Mouse (Mus musculus): ENCODE measurements around the gene Ncor2.
A peak's percentile ranks its signal among the peaks of the same experiment; 100 is the strongest.

The Ncor2 gene

GRCm38 (mm10) chr5:125148686-125149085, 30.3 kb downstream of the Ncor2 start:
- DNase-seq (ENCODE audit: low read depth, low spot score) = no peak

- DNase-seq (ENCODE audit: low read depth, low spot score) = peak; percentile 81
These were observed 30.8 kb downstream of the Ncor2 start for GRCm38 (mm10) chr5:125148173-125148572.

GRCm38 (mm10) chr5:125147124-125147523, 31.9 kb downstream of the Ncor2 start:
- no peak for DNase-seq (ENCODE audit: low read depth, low spot score)

GRCm38 (mm10) chr5:125143114-125143872, 35.7 kb downstream of the Ncor2 start:
- no peak for DNase-seq (ENCODE audit: low read depth, low spot score)

- DNase-seq (ENCODE audit: low read depth, low spot score) = no peak
These were observed 37.1 kb downstream of the Ncor2 start for GRCm38 (mm10) chr5:125141916-125142315.

- DNase-seq (ENCODE audit: low read depth, low spot score) = peak; percentile 92
These were observed 37.5 kb downstream of the Ncor2 start for GRCm38 (mm10) chr5:125141525-125141880.

GRCm38 (mm10) chr5:125140832-125141524, 38.0 kb downstream of the Ncor2 start:
- peak; percentile 100 for DNase-seq (ENCODE audit: low read depth, low spot score)

- peak; percentile 94 for DNase-seq (ENCODE audit: low read depth, low spot score)
These were observed 38.8 kb downstream of the Ncor2 start for GRCm38 (mm10) chr5:125140151-125140699.

GRCm38 (mm10) chr5:125139669-125140068, 39.4 kb downstream of the Ncor2 start:
- no peak for DNase-seq (ENCODE audit: low read depth, low spot score)

- DNase-seq (ENCODE audit: low read depth, low spot score) = no peak
These were observed 40.1 kb downstream of the Ncor2 start for GRCm38 (mm10) chr5:125138841-125139430.

GRCm38 (mm10) chr5:125137672-125138285, 41.2 kb downstream of the Ncor2 start:
- DNase-seq (ENCODE audit: low read depth, low spot score) = no peak

- DNase-seq (ENCODE audit: low read depth, low spot score) = peak; percentile 43
These were observed 41.9 kb downstream of the Ncor2 start for GRCm38 (mm10) chr5:125136996-125137671.

GRCm38 (mm10) chr5:125136296-125136995, 42.6 kb downstream of the Ncor2 start:
- no peak for DNase-seq (ENCODE audit: low read depth, low spot score)

GRCm38 (mm10) chr5:125134795-125135468, 44.1 kb downstream of the Ncor2 start:
- DNase-seq (ENCODE audit: low read depth, low spot score) = peak; percentile 90

- DNase-seq (ENCODE audit: low read depth, low spot score) = peak; percentile 63
These were observed 44.6 kb downstream of the Ncor2 start for GRCm38 (mm10) chr5:125134391-125134790.

GRCm38 (mm10) chr5:125133651-125134050, 45.4 kb downstream of the Ncor2 start:
- DNase-seq (ENCODE audit: low read depth, low spot score) = peak; percentile 82

GRCm38 (mm10) chr5:125132566-125133260, 46.3 kb downstream of the Ncor2 start:
- no peak for DNase-seq (ENCODE audit: low read depth, low spot score)

GRCm38 (mm10) chr5:125132069-125132468, 47.0 kb downstream of the Ncor2 start:
- DNase-seq (ENCODE audit: low read depth, low spot score) = no peak

GRCm38 (mm10) chr5:125130406-125130805, 48.6 kb downstream of the Ncor2 start:
- peak; percentile 68 for DNase-seq (ENCODE audit: low read depth, low spot score)
